Mouse (Mus musculus): Measurements from ENCODE around the gene Pin1. TPM values are rescaled to one million over a fixed set of nuclear protein-coding genes. Genes with fewer than 3 reads are reported as not detected.
"Not testable (repeated sequence)": the region's sequence is repeated elsewhere in the genome, so short reads cannot be mapped to it uniquely, and the experiment has no call there.

The Pin1 gene
- total RNA-seq, 2 experiments from 2014 or later: 11.5 to 15.2 TPM

DNA sequence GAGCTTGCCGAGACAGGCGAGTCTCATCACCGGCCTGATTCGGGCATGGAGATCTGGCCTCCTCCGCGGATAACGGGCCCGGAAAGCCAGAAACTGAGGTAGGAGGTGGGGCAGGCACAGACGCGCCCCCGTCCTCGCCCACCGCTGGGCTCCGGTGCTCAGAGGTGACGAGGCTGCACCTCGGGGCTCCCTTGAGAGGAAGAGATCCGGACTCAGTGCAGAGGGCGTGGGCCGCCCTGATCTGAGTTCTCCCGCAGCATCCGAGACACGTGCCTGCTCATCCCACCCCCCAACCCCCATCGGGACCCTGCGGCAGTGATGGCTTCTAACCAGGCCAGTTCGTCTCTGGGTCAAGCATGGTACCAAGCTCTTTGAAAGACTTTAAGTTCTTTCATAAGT, 364 bp downstream of the Pin1 start:
- peak; percentile 16 for ATAC-seq (replicated peaks; ENCODE audit: low FRiP score, low TSS enrichment, poor library complexity, severe bottlenecking)

DNA sequence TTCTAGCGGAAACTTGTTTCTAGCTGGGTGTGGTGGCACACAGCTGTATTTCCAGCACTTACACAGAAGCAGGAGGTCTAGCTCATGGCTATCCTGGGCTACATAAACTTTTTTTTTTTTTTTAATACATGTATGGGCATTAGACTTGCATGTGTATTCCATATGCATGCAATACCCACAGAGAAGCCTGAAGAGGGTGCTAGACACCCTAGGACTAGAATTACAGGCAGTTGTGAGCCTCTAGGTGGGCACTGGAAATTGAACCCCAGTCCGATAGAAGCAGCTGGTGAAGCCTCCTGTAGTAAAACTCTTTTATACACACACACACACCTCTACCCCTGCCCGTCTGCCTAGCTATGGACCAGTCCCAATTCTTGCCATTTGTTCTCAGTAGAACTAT, 2.0 kb downstream of the Pin1 start:
- no peak for ATAC-seq (replicated peaks; ENCODE audit: low FRiP score, low TSS enrichment, poor library complexity, severe bottlenecking)

DNA sequence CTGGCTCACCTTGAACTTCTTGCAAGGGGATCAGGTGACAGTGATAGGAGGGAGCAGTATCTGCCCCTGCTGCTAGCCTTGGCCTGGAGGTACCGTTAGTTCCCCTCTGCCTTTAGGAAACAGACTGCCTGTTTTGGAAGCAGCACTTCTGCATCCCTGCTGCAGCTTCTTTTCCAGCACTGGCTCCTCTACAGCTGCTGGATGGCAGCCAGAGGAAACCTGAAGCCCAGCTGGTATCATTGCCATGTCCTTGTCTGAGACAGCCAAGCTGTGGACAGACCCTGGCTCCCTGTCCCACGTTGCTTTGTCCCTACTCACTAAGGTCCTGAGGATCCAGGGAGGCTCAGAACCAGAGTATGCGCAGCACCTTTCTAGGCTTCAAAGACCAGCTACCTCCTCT, 5.7 kb downstream of the Pin1 start:
- no peak for ATAC-seq (replicated peaks; ENCODE audit: low FRiP score, low TSS enrichment, poor library complexity, severe bottlenecking)

DNA sequence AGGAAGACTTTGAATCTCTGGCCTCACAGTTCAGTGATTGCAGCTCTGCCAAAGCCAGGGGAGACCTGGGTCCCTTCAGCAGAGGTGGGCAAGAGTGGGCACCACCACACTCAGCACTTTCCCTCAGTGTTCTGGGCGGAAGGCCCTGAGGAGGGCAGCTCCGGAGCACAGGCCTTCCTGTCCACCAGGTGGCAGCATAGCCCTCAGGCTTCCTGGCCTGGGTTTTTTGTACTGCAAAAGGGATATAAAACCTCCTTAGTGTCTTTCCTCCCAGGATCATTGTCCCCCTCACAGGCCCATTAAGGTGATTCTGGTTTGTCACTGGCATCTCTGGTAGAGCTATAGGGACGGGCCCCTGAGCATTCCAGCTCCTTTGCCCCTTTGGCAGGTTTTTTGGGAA, 10.4 kb downstream of the Pin1 start:
- ATAC-seq (replicated peaks; ENCODE audit: low FRiP score, low TSS enrichment, poor library complexity, severe bottlenecking): peak; percentile 59

DNA sequence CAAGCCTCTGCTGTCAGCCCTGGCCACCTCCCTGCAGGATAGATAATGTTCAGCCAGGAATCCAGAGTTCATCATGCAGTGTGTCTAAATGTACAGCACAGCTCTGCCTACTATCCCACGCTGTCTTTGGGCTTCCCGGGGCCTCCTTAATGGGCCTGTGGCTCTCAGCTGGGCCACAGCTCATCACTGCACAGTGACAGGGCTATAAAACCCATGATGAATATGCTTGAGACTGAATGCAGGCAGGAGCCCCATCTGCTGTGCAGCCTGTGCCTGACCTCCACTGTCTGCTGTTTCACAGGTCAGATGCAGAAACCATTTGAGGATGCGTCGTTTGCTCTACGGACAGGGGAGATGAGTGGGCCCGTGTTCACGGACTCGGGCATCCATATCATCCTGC, 11.0 kb downstream of the Pin1 start:
- no peak for ATAC-seq (replicated peaks; ENCODE audit: low FRiP score, low TSS enrichment, poor library complexity, severe bottlenecking)

DNA sequence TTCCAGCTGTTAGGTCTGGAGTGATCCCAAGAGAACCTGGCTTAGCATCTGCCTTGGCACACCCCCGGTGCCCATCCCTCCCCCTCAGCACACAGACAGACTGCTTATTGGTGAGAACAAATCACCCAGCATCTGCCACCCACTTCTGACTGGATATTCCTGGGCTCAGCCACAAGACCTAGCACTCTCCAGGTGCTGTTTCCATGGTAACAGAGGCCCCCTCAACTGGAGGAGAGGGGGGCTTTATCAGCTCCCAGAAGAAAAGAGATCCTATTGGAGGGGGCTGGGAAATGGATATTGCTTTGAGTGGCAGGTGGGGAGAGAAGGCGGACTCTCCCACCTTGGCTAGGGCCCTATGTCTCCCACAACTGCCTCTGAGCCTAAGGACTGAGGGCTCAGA, 12.1 kb downstream of the Pin1 start:
- no peak for ATAC-seq (replicated peaks; ENCODE audit: low FRiP score, low TSS enrichment, poor library complexity, severe bottlenecking)

DNA sequence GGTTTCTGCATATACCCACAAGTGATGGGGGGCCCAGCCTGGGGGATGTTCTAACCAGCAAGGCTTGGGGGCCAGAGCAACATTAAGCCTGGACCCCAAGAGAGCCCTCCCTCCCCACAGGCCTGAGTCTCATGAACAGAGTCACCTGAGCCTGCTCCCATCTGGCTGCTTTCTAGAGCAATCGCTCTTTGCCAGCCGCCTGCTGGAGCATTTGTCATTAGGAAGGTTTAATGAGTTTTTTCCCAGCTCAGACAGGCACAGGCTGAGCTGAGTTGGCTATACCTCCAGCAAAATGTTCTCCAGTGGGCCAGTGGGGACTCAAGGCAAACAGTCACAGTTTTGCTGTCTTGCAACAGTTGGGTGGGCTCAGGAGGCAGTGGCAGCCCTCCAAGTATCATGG, 12.5 kb downstream of the Pin1 start:
- no peak for ATAC-seq (replicated peaks; ENCODE audit: low FRiP score, low TSS enrichment, poor library complexity, severe bottlenecking)

DNA sequence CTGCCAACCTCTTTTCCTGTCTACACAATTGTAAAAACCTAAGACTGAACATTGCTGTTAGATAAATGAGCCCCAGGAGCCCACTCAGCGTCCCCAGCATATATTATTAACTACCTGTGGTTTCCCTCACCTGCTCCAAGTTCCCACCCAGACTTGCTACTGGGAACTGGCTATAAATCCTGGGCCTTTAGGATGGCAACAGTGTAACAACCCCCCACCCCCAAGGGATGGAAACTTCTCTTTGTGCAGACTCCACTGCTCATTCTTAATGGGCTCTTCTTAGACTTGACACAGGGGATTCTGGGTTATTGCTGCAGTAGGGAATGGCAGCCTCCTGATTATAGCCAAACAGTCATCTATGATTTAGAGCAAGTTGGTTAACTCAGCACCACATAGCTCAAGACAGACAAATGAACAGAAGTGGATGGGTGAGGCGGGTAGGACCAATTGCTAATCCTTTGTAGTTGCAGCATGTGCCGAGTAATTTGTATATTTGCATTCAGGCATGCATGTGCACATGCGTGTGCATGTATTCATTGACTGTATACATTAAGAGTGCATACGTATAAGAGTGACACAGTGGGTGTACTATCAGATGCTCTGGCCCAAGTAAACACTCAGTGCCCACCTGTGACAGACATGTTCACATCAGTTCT, 13.2 kb downstream of the Pin1 start:
- ATAC-seq (replicated peaks; ENCODE audit: low FRiP score, low TSS enrichment, poor library complexity, severe bottlenecking): no peak

DNA sequence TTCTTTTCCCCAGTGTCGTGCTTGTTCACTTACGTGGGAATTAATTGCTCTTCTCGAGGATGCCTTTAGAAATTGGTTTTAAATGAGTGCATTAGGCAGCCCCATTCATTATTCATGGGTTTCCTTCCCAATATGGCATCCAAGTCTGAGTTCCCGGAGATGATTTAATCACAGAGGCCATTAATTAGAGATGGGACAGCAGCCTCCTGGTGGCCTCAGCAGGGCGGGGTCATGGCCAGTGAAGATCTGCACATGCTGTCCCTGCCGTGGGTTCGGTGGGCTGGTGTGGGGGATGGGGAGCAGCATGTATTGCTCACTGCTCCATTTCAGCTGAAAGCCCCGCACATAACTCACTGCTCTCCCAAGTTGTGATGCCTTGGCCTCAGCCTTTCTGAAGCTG, 14.0 kb downstream of the Pin1 start:
- no peak for ATAC-seq (replicated peaks; ENCODE audit: low FRiP score, low TSS enrichment, poor library complexity, severe bottlenecking)

DNA sequence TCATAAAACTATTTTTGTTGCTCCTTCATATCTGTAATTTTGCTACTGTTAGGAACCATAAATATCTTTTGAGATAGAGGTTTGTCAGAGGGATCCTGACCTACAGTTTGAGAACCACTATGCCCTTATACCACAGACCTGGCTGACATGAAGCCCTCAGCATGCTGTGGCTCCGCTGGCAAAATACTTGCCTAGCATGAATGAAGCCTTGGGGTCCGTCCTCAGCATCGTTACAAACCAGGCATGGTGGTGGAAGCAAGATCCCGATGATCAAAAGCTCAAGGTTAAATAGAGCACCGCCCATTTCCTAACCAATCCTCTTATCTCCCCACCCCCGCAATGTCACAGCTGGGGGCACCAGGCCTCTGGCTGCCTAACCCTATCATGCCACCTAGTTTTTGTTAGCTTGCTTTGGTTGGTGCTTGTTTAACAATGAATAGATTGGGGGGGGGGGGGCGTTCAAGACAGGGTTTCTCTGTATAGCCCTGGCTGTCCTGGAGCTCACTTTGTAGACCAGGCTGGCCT, 14.7 kb downstream of the Pin1 start:
- ATAC-seq (replicated peaks; ENCODE audit: low FRiP score, low TSS enrichment, poor library complexity, severe bottlenecking): peak; percentile 70

DNA sequence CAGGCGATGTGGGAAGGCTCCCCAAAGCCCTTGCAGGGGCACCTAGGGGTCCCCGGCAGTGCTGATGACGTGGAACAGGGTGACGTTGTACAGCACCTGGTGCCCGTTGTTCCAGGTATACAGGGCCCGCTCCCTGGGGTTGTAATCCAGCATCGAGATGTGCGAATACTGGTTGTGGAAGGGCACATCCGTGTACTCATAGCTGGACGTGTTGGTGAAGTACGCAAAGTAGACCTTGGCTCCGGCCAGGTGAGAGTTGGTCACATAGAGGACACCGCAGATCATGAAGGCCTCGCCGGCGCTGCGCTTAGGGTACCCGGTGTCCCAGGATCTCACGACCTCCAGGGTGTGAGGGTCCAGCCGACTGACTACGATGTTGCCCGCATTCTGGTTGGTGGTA, 16.2 kb downstream of the Pin1 start:
- ATAC-seq (replicated peaks; ENCODE audit: low FRiP score, low TSS enrichment, poor library complexity, severe bottlenecking): no peak

DNA sequence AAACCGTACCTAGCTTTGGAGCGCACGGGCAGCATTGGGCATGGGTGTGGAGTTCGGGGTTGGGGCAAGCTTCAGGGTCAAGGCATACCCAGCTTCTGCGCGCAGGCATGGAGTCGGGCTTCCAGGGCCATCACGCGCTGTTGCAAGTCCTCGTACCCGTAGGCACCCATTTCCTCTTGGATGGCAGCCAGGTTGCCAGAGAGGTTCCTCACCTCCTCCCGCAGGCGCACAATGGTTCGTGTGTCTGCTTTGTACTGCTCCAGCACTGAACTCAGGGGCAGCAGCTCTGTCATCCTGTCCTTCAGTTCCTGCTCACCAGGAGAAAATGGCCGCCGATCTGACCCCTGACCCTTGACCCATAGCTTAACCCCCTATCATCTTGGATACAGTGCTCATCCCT, 20.2 kb downstream of the Pin1 start:
- ATAC-seq (replicated peaks; ENCODE audit: low FRiP score, low TSS enrichment, poor library complexity, severe bottlenecking): no peak

DNA sequence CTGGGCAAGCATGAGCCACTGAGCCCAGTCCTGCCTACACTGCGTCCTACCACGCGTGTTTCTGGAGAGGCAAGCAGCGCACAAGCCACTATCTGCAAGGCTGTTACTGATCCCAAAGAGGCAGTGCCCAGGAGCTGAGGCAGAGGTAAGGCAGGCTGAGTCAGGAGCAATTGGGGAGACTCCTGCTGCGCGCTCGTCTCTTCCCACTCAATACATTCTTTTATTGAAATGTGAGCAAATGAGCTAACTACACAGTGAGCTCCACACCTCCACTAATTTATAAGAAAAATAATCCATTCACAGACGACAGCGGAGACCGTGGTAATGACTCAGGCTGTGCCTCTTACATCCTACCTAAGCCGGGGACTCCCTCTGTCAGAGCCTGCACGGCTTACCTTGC, 26.0 kb downstream of the Pin1 start:
- ATAC-seq (replicated peaks; ENCODE audit: low FRiP score, low TSS enrichment, poor library complexity, severe bottlenecking): no peak

DNA sequence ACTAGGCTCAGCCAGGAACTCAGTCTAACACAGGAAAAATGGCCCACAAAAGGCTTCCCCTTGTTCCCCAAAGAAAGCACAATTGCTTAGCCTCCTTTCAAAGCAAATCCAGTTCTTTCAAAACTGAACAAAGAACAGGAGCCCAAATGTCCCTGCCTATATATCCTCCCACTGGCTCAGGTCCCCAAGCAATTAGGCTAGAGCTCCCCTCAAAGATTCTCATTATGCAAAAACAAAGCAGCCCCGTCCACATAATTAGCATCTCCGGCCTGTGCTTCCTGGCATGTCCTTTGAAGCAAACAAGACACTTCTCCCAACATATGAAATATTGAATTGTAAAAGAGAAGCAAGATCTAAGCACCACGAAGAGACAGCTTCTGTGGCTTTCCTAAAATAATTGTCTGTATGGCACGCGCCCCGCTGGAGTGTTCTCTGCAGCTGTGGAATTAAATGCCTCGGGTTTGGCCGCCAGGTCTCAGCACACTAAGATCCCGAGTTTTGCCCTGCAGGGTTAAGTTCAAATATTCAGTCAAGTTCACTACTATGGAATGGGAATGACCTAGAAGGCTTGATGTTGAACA, 28.6 kb downstream of the Pin1 start:
- no peak for ATAC-seq (replicated peaks; ENCODE audit: low FRiP score, low TSS enrichment, poor library complexity, severe bottlenecking)

DNA sequence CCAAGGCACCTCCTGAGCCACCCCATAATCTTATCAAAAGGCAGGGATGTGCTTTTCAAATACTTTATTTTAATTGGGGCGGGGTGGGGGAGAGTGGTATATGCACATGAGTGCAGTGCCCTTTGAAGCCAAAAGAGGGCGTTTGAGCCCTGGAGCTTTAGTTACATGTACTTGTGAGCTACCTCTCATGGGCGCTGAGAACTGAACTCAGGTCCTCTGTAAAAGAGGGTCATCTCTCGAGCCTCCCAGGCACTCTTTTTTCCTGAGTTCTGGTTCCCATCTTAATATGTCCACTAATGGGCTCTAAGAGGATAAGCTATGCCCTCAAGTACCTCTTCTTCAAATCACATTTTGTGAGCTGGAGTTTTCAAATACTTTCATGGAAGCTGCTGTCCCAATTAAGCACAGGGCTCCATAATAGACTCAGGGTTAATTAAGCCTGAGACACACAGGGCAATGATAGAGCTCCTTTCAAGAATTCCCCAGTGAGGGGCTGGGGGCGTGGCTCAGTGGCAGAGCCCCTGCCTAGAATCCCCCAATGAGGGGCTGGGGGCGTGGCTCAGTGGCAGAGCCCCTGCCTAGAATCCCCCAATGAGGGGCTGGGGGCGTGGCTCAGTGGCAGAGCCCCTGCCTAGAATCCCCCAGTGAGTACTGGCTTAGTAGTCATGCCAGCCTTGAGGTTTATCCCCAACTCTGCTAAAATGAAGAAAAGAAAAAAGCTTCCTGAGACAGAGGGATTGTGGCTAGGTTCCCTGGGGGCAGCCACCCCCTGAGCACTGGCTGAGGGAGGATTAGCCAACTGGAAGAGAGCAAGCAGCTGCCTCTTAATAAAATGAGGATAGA, 29.9 kb downstream of the Pin1 start:
- no peak for ATAC-seq (replicated peaks; ENCODE audit: low FRiP score, low TSS enrichment, poor library complexity, severe bottlenecking)

DNA sequence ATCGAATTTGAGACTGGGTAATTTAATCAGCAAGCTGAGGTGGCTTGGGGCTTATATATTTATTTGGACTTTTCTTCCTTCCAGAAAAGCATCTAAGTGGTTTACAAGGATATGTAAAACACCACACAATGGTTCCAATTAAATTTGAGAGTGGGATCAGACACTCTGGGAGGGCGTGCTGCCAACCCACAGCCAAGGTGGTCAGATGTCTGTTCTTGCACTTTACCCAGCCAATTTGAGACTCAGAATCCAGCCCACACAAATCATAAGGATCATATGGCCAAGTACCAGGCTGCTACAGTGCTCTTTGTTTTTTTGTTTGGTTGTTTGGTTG, 30.5 kb downstream of the Pin1 start:
- no peak for ATAC-seq (replicated peaks; ENCODE audit: low FRiP score, low TSS enrichment, poor library complexity, severe bottlenecking)

DNA sequence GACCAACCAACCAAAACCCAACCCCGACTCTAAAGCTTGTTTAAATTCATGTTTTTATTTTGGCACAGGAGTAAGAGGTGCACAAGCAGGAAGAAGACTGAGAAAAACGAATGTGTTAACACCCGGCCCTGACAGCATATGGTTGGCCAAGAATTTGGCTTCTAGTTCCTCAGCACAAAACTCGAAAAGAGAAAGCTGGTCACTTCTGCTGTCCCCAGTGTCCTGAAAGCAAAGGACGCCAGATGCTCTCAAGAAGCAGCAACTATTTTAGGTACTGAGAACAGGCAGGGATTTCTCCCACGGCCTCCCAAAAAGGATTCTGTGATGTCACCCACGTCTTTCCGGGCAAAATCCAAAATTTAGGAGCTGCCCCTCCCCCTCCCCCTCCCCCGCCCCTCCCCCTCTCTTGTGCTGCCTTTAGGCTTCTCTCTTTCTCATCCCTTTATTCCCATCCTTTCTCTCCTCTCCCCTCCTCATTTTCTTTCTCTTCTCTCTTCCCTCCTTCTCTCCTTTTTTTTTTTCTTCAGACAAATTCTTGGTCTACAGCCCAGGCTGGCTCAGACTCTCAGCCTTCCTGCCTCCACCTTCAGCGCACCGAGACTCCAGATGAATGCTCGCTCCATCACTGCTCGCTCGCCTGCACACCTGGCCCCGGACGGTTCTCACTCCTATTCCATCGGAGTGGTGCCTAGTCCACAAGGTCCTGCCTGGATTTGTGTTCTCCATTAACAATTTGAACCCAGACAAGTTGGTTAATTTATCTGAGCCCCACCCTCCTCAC, 33.4 kb downstream of the Pin1 start:
- ATAC-seq (replicated peaks; ENCODE audit: low FRiP score, low TSS enrichment, poor library complexity, severe bottlenecking): no peak

DNA sequence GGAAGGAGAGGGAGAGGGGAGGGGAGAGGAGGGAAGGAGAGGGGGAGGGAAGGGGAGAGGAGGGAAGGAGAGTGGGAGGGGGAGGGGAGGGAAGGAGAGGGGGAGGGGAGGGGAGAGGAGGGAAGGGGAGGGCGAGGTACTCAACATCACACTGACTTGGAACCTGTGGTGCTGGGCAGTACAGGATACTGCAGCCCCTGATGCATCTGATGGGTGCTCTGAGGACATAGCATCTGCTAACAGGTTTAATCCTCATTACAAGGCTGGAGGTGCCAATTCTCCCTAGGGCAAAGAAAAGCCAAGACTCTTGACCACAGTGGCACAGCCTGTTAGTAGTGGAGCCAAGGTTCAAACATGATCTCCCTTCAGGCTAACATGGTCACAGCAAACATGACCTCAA, 37.5 kb downstream of the Pin1 start:
- ATAC-seq (replicated peaks; ENCODE audit: low FRiP score, low TSS enrichment, poor library complexity, severe bottlenecking): no peak

DNA sequence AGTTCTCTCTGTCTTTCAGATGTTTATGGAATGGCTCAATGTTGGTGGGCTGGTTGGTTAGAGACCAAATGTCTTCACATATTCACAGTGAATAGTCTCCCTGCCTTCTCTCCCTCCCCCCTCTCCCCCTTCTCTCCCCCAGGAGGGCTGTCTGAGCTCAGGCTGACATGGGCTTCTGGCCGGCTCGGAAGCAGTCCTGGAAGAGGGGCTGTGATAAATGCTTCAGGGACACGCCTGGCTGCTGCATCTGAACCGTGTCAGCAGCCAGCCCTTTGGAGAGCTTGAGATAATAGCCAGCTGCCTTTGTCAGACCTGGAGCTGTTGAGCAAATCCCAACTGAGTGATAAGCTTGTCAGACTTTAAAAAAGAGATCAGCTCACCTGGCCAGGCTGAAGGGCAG, 38.0 kb downstream of the Pin1 start:
- no peak for ATAC-seq (replicated peaks; ENCODE audit: low FRiP score, low TSS enrichment, poor library complexity, severe bottlenecking)

DNA sequence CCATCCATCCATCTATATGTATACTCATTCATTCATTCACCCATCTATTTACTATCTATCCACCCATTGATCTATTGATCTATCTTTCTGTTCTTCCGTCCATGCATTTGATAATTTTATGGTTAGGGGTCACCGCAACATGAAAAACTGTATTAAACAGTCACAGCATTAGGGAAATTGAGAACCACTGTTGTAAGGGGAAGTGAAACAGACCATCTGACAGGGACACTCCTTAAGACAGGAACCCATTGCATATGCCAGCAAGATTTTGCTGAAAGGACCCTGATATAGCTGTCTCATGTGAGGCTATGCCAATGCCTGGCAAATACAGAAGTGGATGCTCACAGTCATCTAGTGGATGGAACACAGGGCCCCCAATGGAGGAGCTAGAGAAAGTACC, 38.6 kb downstream of the Pin1 start:
- not testable (repeated sequence) for ATAC-seq (replicated peaks; ENCODE audit: low FRiP score, low TSS enrichment, poor library complexity, severe bottlenecking)
